In genomic region chr5:63968443-63969415, GRCm38 (mm10) we compare ENCODE assay signal across 8 mouse cellular contexts. TPM values are rescaled to one million over a fixed set of nuclear protein-coding genes. Genes with fewer than 3 reads are reported as not detected.
DNase-seq lines count a peak whose midpoint lies in the region; ATAC-seq and TF ChIP-seq lines count a peak whose summit lies in the region.

Gene Rell1, minus strand, starts transcription at chr5:63968897.

- POLR2A ChIA-PET in Patski (lab: Charles Lee), result interaction anchor here (0.7 to 0.9 kb wide), 3 partner anchors 52 to 295 kb away, joined by 3 read pairs; no protein-coding TSS in a partner anchor

- DNase-seq in Patski (ENCODE audit: low read depth, low spot score), result no peak
- DNase-seq in cerebellum, postnatal 14 days, result peak; percentile 99
- peak; percentile 81 to 89 for DNase-seq in frontal cortex, postnatal 14 days (ENCODE audit: low spot score in 2 of 2)
- DNase-seq in layer of hippocampus, postnatal 25 days (ENCODE audit: extremely low spot score in 1 of 2, low spot score in 1 of 2), result peak; percentile 85 to 89
- peak; percentile 98 for DNase-seq in lung, postnatal 25 days (ENCODE audit: low spot score)
- DNase-seq in retina, embryonic 14.5 days (ENCODE audit: low spot score), result peak; percentile 98
- DNase-seq in thymus, postnatal 4 days, result peak; percentile 100

- no peaks in the 10 kb centered on the region for H3K27me3 ChIP-seq in Patski
- H3K27me3 ChIP-seq in hindbrain, embryonic 13.5 days, result no peaks in the 10 kb centered on the region

- H3K36me3 ChIP-seq in hindbrain, embryonic 13.5 days, result no peaks in the 10 kb centered on the region

- peak within 1 kb of the TSS; percentile 72 for H3K27ac ChIP-seq in hindbrain, embryonic 13.5 days

- WGBS in hindbrain, embryonic 13.5 days, result 2% methylated on average over 78 of the region's 85 CpGs

- no peaks in the 10 kb centered on the region for H3K9me3 ChIP-seq in hindbrain, embryonic 13.5 days

- TF ChIP-seq CTCF in Patski (IDR thresholded peaks at IDR 0.05), result peak; percentile 51

- CTCF ChIA-PET in Patski (lab: Charles Lee), result interaction anchor here (0.8 to 2.0 kb wide), 7 partner anchors 9 to 102 kb away, joined by 3 to 5 read pairs (median 3); no protein-coding TSS in a partner anchor

- ATAC-seq in Patski, result peak; percentile 96
- peak; percentile 96 for ATAC-seq in hindbrain, embryonic 13.5 days (ENCODE audit: low FRiP score)

- peak within 1 kb of the TSS; percentile 73 for H3K4me3 ChIP-seq in hindbrain, embryonic 13.5 days

- in situ Hi-C loops in Patski (cut with MboI; ENCODE audit: low pct_unique_long_range_greater_than_20kb), result no loop called here

- peak within 1 kb of the TSS; percentile 87 for H3K4me2 ChIP-seq in hindbrain, embryonic 13.5 days

- peak within 1 kb of the TSS; percentile 80 for H3K9ac ChIP-seq in hindbrain, embryonic 13.5 days

- peaks cover 22% of the 10 kb centered on the region for H3K4me1 ChIP-seq in hindbrain, embryonic 13.5 days (replicated peaks)

RNA-seq across cellular contexts. Expression of gene Rell1, which starts in this region (rescaled TPM):
- polyA plus RNA-seq in Patski (2021), result 100 TPM
- 9.0 and 10.2 TPM in 2 replicates for polyA plus RNA-seq in hindbrain, embryonic 13.5 days (2015; fragmentation: Nextera tagmentation; extraction: Ambion mirVana)
- total RNA-seq in layer of hippocampus, postnatal 25 days (2021), result 10 to 100 TPM; 11.3 to 13.1 TPM
